Mouse (Mus musculus): ENCODE data around the gene Klhl24. TPM values are rescaled to one million over a fixed set of nuclear protein-coding genes. Genes with fewer than 3 reads are reported as not detected.

The Klhl24 gene
- total RNA-seq, 2 experiments from 2014 or later = 79.6 to 81.4 TPM

GRCm38 (mm10) chr16:20151991-20152390 is 54.6 kb downstream of the Klhl24 start:
- intact Hi-C loops (cut with DNase I) = no loop called here
- Histone ChIP-seq H3K4me3 (no peak overlapping the region), H3K27ac (no peak overlapping the region)
- no peak for TF ChIP-seq CTCF (IDR thresholded peaks at IDR 0.05)
- no peak for DNase-seq (ENCODE audit: extremely low spot score in 1 of 2, low spot score in 2 of 2)

GRCm38 (mm10) chr16:20153742-20154141 is 56.4 kb downstream of the Klhl24 start:
- no peak overlapping the region for H3K4me3 ChIP-seq
- no peak for DNase-seq (ENCODE audit: extremely low spot score in 1 of 2, low spot score in 2 of 2)

GRCm38 (mm10) chr16:20160130-20160529 is 62.8 kb downstream of the Klhl24 start:
- peak; percentile 30 for TF ChIP-seq CTCF (IDR thresholded peaks at IDR 0.05)
- Histone ChIP-seq H3K27ac (no peak overlapping the region), H3K4me3 (no peak overlapping the region)
- DNase-seq (ENCODE audit: extremely low spot score in 1 of 2, low spot score in 2 of 2) = no peak
- intact Hi-C loops (cut with DNase I) = no loop called here

More at GRCm38 (mm10) chr16:20153742-20154141, 56.4 kb downstream of the Klhl24 start:
- TF ChIP-seq CTCF (IDR thresholded peaks at IDR 0.05) = no peak
- intact Hi-C loops (cut with DNase I) = no loop called here
- H3K27ac ChIP-seq = no peak overlapping the region

- DNase-seq (ENCODE audit: extremely low spot score in 1 of 2, low spot score in 2 of 2) = no peak
- intact Hi-C loops (cut with DNase I) = no loop called here
- Histone ChIP-seq H3K27ac (no peak overlapping the region), H3K4me3 (no peak overlapping the region)
- no peak for TF ChIP-seq CTCF (IDR thresholded peaks at IDR 0.05)
Measured at GRCm38 (mm10) chr16:20169071-20169470, 71.7 kb downstream of the Klhl24 start.

- Histone ChIP-seq H3K27ac (no peak overlapping the region), H3K4me3 (no peak overlapping the region)
- no peak for TF ChIP-seq CTCF (IDR thresholded peaks at IDR 0.05)
- intact Hi-C loops (cut with DNase I) = no loop called here
- DNase-seq (ENCODE audit: extremely low spot score in 1 of 2, low spot score in 2 of 2) = no peak
Measured at GRCm38 (mm10) chr16:20169471-20170106, 72.2 kb downstream of the Klhl24 start.

Other genes with a start within 250 kb of the Klhl24 start
- 1 to 10 TPM in 1 of 2 experiments, under 1 TPM in 1; 0.79 to 1.2 TPM for gene Klhl6, start 114.5 kb upstream of the Klhl24 start, total RNA-seq (2021)
- 10 to 100 TPM; 42.7 to 42.8 TPM for gene Yeats2, start 43.5 kb downstream of the Klhl24 start, total RNA-seq (2021)
- 10 to 100 TPM; 41.6 to 42.4 TPM for gene Map6d1, start 143.8 kb downstream of the Klhl24 start, total RNA-seq (2021)
- gene Parl, start 204.8 kb downstream of the Klhl24 start, total RNA-seq (2021) = 10 to 100 TPM; 53.2 to 59.2 TPM
- gene Cyp2ab1, start 227.9 kb downstream of the Klhl24 start, total RNA-seq (2021) = not detected

Measured in left cerebral cortex, adult 2 months (tissue).